Mouse (Mus musculus) hindbrain, postnatal 0 days (tissue): ENCODE results near the gene Cpsf3. TPM values are rescaled to one million over a fixed set of nuclear protein-coding genes. Genes with fewer than 3 reads are reported as not detected.
A peak's percentile ranks its signal among the peaks of the same experiment; 100 is the strongest.

Source experiments
- ATAC-seq: fragments of 200-750 bp; cut with Nextera tagmentation; 2 replicates; pipeline ENCODE4 v1.8.0; 2017; ENCODE audit warnings: mild to moderate bottlenecking, moderate TSS enrichment, moderate library complexity
- DNase-seq: peaks from one replicate; pipeline ENCODE4 v3.0.0-alpha.2; 2015; ENCODE audit warnings: low spot score
- H3K27ac ChIP-seq: fragments of 300-500 bp; sonication (generic); 2 replicates; pipeline ENCODE4 v1.5.1; 2014; ENCODE audit warnings: mild to moderate bottlenecking
- H3K27me3 ChIP-seq: fragments of 300-500 bp; sonication (generic); 2 replicates; pipeline ENCODE4 v1.6.1; 2014; ENCODE audit warnings: low read length, mixed read lengths; ENCODE audit not compliant: insufficient read depth
- H3K36me3 ChIP-seq: fragments of 300-500 bp; sonication (generic); 2 replicates; pipeline ENCODE4 v1.6.1; 2014; ENCODE audit warnings: low read length, mixed read lengths; ENCODE audit not compliant: insufficient read depth
- H3K4me1 ChIP-seq: fragments of 300-500 bp; sonication (generic); 2 replicates; pipeline ENCODE4 v1.6.1; 2014; ENCODE audit warnings: antibody characterized with exemption, low read length, mixed read lengths; ENCODE audit not compliant: insufficient read depth
- H3K4me2 ChIP-seq: fragments of 300-500 bp; sonication (generic); 2 replicates; pipeline ENCODE4 v1.6.1; 2014; ENCODE audit warnings: low read depth, mild to moderate bottlenecking, low read length, moderate library complexity, mixed read lengths
- H3K4me3 ChIP-seq: fragments of 300-500 bp; sonication (generic); 2 replicates; pipeline ENCODE4 v1.5.1; 2014; ENCODE audit warnings: low read length
- H3K9ac ChIP-seq: fragments of 300-500 bp; sonication (generic); replicated peaks from 2 replicates; pipeline ENCODE4 v1.6.1; 2014; ENCODE audit warnings: mild to moderate bottlenecking, low read length, moderate library complexity, mixed read lengths
- H3K9me3 ChIP-seq: fragments of 300-500 bp; sonication (generic); 2 replicates; pipeline ENCODE4 v1.6.1; 2016; ENCODE audit warnings: low read length, mixed read lengths
- CTCF ChIP-seq: IDR thresholded peaks from 2 replicates; pipeline ENCODE4 v1.5.1; 2016; ENCODE audit warnings: antibody characterized with exemption, control low read depth, low read depth
- WGBS: fragments of 180-500 bp; shearing (Covaris S2); extraction: QIAGEN DNeasy Blood & Tissue Kit; methylation state at CpG from one replicate; pipeline ENCODE4 v1.1.7; 2014; 5-methylcytosine and 5-hydroxymethylcytosine counted together
- polyA plus RNA-seq: library from polyadenylated mRNA; unstranded; fragments of >200 nt; fragmentation: Nextera tagmentation; extraction: Ambion mirVana; gene quantifications from 2 replicates; pipeline ENCODE4 v1.2.1, GENCODE M21; 2015
- total RNA-seq: library from RNA; depleted of rRNA; stranded (reverse); fragments of >200 nt; gene quantifications from 2 replicates; pipeline ENCODE4 v1.2.3, GENCODE M21; 2014

Cpsf3 gene
- total and polyA plus RNA-seq, 2 experiments from 2014 or later = 41.7 to 69.7 TPM

- ATAC-seq = no peak
- Histone ChIP-seq H3K9ac (no peak overlapping the region), H3K4me3 (no peak overlapping the region), H3K27ac (no peak overlapping the region), H3K9me3 (no peaks in the 10 kb centered on the region), H3K4me1 (no peaks in the 10 kb centered on the region), H3K27me3 (no peaks in the 10 kb centered on the region), H3K36me3 (peaks cover 55% of the 10 kb centered on the region), H3K4me2 (no peak overlapping the region)
- no peak for TF ChIP-seq CTCF
- 89% methylated on average over 5 of the region's 5 CpGs for whole genome bisulfite sequencing
- no peak for DNase-seq
Observed at GRCm38 (mm10) chr12:21312201-21312600, 27.0 kb downstream of the Cpsf3 start.

- H3K4me2 ChIP-seq = peak within 1 kb of the TSS; percentile 71
- peak within 1 kb of the TSS; percentile 58 for H3K4me3 ChIP-seq
- H3K9ac ChIP-seq = peak within 1 kb of the TSS; percentile 53
- H3K9me3 ChIP-seq = no peaks in the 10 kb centered on the region
- TF ChIP-seq CTCF = no peak
- WGBS = 2% methylated on average over 56 of the region's 59 CpGs
- no peaks in the 10 kb centered on the region for H3K4me1 ChIP-seq
- peak; percentile 83 for DNase-seq
- no peaks in the 10 kb centered on the region for H3K27me3 ChIP-seq
- H3K27ac ChIP-seq = peak within 1 kb of the TSS; percentile 37; the same call in 1 of the 2 replicates
- peak; percentile 88 for ATAC-seq
- H3K36me3 ChIP-seq = peaks cover 24% of the 10 kb centered on the region
Observed at GRCm38 (mm10) chr12:21315923-21316868, 31.0 kb downstream of the Cpsf3 start, which contains the start of gene Iah1. Iah1 (plus strand) TSS chr12:21316389.

DNA sequence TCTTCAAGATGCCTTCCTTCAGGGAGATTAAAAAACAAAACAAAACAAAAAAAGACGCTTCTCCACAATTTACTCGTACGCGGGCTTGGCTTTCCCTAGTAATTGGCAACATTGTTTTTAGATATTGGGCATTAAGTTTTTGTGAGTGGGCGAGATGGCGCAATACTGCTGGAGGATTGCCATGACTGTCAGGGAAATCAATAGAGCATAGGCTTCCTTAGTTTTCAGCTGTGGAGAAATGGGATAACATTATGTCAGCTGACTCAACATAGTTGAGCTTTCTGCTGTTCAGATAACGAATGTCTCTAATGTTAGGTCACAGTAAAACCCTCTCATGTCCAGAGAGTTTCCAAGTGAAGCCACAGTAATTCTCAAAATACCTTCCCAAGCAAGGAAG, 31.7 kb downstream of the Cpsf3 start:
- peak overlapping the region; percentile 71 for H3K4me2 ChIP-seq
- peak overlapping the region; percentile 53 for H3K9ac ChIP-seq
- no peak for TF ChIP-seq CTCF
- peaks cover 22% of the 10 kb centered on the region for H3K36me3 ChIP-seq
- ATAC-seq = no peak
- no peaks in the 10 kb centered on the region for H3K27me3 ChIP-seq
- H3K4me1 ChIP-seq = no peaks in the 10 kb centered on the region
- H3K9me3 ChIP-seq = no peaks in the 10 kb centered on the region
- 23% methylated on average over 7 of the region's 7 CpGs for WGBS
- DNase-seq = peak; percentile 33
- H3K4me3 ChIP-seq = peak overlapping the region; percentile 58
- H3K27ac ChIP-seq = no peak overlapping the region

DNA sequence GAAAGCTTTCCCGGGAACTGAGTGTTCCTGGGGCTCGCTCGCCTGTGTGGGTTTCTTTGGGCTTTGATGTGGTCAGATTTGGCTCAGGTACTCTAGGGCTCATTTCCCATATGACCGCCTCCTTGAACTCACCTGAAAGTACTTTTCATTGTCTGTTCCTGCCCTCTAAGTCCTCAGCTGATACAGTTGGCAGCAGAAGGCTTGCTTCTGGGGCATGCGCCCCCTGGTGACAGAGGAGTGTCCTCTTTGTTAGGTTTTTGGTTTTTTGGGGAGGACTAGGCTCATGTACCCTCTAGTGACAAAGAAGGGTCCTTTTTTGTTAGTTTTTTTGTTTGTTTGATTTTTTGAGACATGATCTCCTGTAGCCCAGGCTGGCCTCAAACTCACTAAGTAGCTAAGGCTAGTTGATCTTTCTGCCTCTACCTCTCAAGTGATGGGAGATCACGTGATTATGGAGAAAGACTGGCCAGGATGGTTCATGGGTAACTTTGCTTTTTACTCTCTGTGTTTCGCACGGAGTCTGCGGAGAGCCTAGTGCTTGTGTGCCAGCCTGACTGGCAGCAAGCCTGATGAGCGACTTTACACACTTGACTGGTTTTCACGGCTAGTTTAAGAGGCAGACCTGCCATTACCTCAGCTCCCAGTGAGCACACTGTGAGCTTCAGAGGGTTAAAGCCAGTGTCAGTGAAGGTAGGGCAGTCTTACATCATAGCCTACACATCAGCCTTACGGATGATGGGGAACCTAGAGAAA, 33.1 kb downstream of the Cpsf3 start:
- WGBS = 65% methylated on average over 12 of the region's 12 CpGs
- DNase-seq (peak; percentile 80), ATAC-seq (no peak)
- H3K4me3 ChIP-seq = no peak overlapping the region
- peak; percentile 77 for TF ChIP-seq CTCF
- H3K4me1 ChIP-seq = no peaks in the 10 kb centered on the region
- no peaks in the 10 kb centered on the region for H3K27me3 ChIP-seq
- H3K4me2 ChIP-seq = no peak overlapping the region
- H3K9ac ChIP-seq = no peak overlapping the region
- H3K27ac ChIP-seq = no peak overlapping the region
- peaks cover 17% of the 10 kb centered on the region for H3K36me3 ChIP-seq
- H3K9me3 ChIP-seq = no peaks in the 10 kb centered on the region

GRCm38 (mm10) chr12:21320317-21320716, 35.1 kb downstream of the Cpsf3 start:
- Histone ChIP-seq H3K9ac (no peak overlapping the region), H3K4me3 (no peak overlapping the region), H3K27me3 (no peaks in the 10 kb centered on the region), H3K27ac (no peak overlapping the region), H3K9me3 (no peaks in the 10 kb centered on the region), H3K4me1 (no peaks in the 10 kb centered on the region), H3K36me3 (peaks cover 18% of the 10 kb centered on the region; the same call in 1 of the 2 replicates), H3K4me2 (no peak overlapping the region)
- WGBS = 68% methylated on average over 4 of the region's 4 CpGs
- DNase-seq = peak; percentile 2
- TF ChIP-seq CTCF = no peak
- ATAC-seq = no peak

- Histone ChIP-seq H3K4me3 (no peak overlapping the region), H3K27me3 (no peaks in the 10 kb centered on the region), H3K4me1 (no peaks in the 10 kb centered on the region), H3K27ac (no peak overlapping the region), H3K36me3 (peaks cover 24% of the 10 kb centered on the region; the same call in 1 of the 2 replicates), H3K9ac (no peak overlapping the region), H3K9me3 (no peaks in the 10 kb centered on the region), H3K4me2 (no peak overlapping the region)
- ATAC-seq (no peak), DNase-seq (no peak)
- WGBS = 80% methylated on average over 9 of the region's 9 CpGs
- no peak for TF ChIP-seq CTCF
Observed at GRCm38 (mm10) chr12:21321170-21321569, 36.0 kb downstream of the Cpsf3 start.
